14 mouse cellular contexts compared by ENCODE assay signal in the genomic region with DNA sequence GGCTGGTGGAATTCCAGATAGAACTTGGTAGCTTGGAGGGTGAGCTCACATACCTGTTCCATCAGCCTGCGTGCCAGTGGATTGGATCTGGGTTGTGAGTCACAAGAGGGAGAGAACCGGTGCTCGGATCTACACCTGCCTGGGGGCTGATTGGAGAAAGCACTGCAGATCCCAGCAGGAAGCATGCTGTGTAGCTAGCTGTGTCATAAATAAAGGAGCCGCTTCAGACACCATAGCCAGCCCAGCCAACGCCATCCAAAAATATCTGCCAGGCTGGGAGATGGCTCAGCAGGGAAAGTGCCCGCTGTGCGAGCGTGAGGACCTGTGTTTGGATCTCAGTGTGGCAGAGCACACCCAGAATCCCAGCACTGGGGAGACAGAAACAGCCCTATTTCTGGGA.
DNase-seq lines count a peak whose midpoint lies in the region; ATAC-seq and TF ChIP-seq lines count a peak whose summit lies in the region.
"Had no signal": no experiment of that assay in that cellular context is flagged by ENCODE, and none has a peak within 500 bp of the region (broad histone marks: within the 10 kb centered on the region; RNA-seq: fewer than 3 reads in every experiment).

No protein-coding gene starts in this region.

- peaks cover 4% of the 10 kb centered on the region for H3K4me1 ChIP-seq in hindbrain, postnatal 0 days (ENCODE audit: insufficient read depth, low read length)
- no peaks in the 10 kb centered on the region for H3K4me1 ChIP-seq in hindbrain, embryonic 11.5 days (replicated peaks; ENCODE audit: control insufficient read depth, insufficient read depth, low read length)

- H3K4me3 ChIP-seq in hindbrain, postnatal 0 days (ENCODE audit: low read length), result no peak overlapping the region
- H3K4me3 ChIP-seq in hindbrain, embryonic 11.5 days (ENCODE audit: low read depth, low read length), result no peak overlapping the region
- H3K4me3 ChIP-seq: kidney, embryonic 15.5 days; limb, embryonic 13.5 days had no signal

- no peak overlapping the region for H3K4me2 ChIP-seq in hindbrain, postnatal 0 days (ENCODE audit: low read depth, low read length)
- H3K4me2 ChIP-seq in hindbrain, embryonic 11.5 days (replicated peaks; ENCODE audit: low read depth, low read length), result no peak overlapping the region
- H3K4me2 ChIP-seq: kidney, embryonic 15.5 days; limb, embryonic 13.5 days had no signal

- no peaks in the 10 kb centered on the region for H3K36me3 ChIP-seq in hindbrain, postnatal 0 days (ENCODE audit: insufficient read depth, low read length)
- no peaks in the 10 kb centered on the region for H3K36me3 ChIP-seq in hindbrain, embryonic 11.5 days (ENCODE audit: control insufficient read depth, insufficient read depth, low read length)
- H3K36me3 ChIP-seq: kidney, embryonic 15.5 days; limb, embryonic 13.5 days had no signal

- TF ChIP-seq CTCF in hindbrain, postnatal 0 days (IDR thresholded peaks at IDR 0.05; ENCODE audit: low read depth), result no peak

- DNase-seq in hindbrain, postnatal 0 days (ENCODE audit: low spot score), result peak; percentile 5
- DNase-seq in hindbrain, embryonic 11.5 days (ENCODE audit: low spot score), result no peak
- peak; percentile 17 to 29 for DNase-seq in frontal cortex, postnatal 14 days (ENCODE audit: low spot score in 2 of 2)
- DNase-seq in left cerebral cortex, adult 18-20 months (ENCODE audit: low spot score in 2 of 2), result peak; percentile 59 to 69
- DNase-seq in right cerebral cortex, postnatal 25 days, result peak; percentile 70
- DNase-seq in embryo, embryonic 10 days (ENCODE audit: low spot score), result no peak
- DNase-seq: adrenal gland, postnatal 14 days; cerebellum, adult 18-20 months; heart, postnatal 36 days; midbrain, embryonic 14.5 days had no signal

- ATAC-seq in hindbrain, postnatal 0 days, result no peak
- ATAC-seq in hindbrain, embryonic 11.5 days (ENCODE audit: low FRiP score), result no peak
- ATAC-seq in cerebellum, adult (ENCODE audit: insufficient number of reproducible peaks, low FRiP score, low TSS enrichment), result no peak

- WGBS in hindbrain, postnatal 0 days, result 39% methylated on average over 8 of the region's 8 CpGs
- WGBS in hindbrain, embryonic 11.5 days, result 79% methylated on average over 8 of the region's 8 CpGs

- H3K9ac ChIP-seq in hindbrain, postnatal 0 days (replicated peaks; ENCODE audit: low read length), result no peak overlapping the region
- no peak overlapping the region for H3K9ac ChIP-seq in hindbrain, embryonic 11.5 days (ENCODE audit: low read depth, low read length)
- H3K9ac ChIP-seq: kidney, embryonic 15.5 days; limb, embryonic 13.5 days had no signal

- H3K27ac ChIP-seq in hindbrain, postnatal 0 days, result no peak overlapping the region
- no peak overlapping the region for H3K27ac ChIP-seq in hindbrain, embryonic 11.5 days (ENCODE audit: low read depth, low read length)
- H3K27ac ChIP-seq: kidney, embryonic 15.5 days; limb, embryonic 13.5 days had no signal

- no peaks in the 10 kb centered on the region for H3K27me3 ChIP-seq in hindbrain, postnatal 0 days (ENCODE audit: insufficient read depth, low read length)
- no peaks in the 10 kb centered on the region for H3K27me3 ChIP-seq in hindbrain, embryonic 11.5 days (ENCODE audit: control insufficient read depth, insufficient read depth, low read length)
- H3K27me3 ChIP-seq: CH12.LX; kidney, embryonic 15.5 days; limb, embryonic 13.5 days had no signal

- H3K9me3 ChIP-seq in hindbrain, postnatal 0 days (ENCODE audit: low read length), result no peaks in the 10 kb centered on the region
- no peaks in the 10 kb centered on the region for H3K9me3 ChIP-seq in hindbrain, embryonic 11.5 days (ENCODE audit: control insufficient read depth, low read length)
- H3K9me3 ChIP-seq: kidney, embryonic 15.5 days had no signal

Comparison
In these comparisons a context has a peak if more than half of its experiments do, and no peak if none do; other contexts are left out.
1. DNase-seq: peak in hindbrain, postnatal 0 days (single experiment), frontal cortex, postnatal 14 days (2 of 2), left cerebral cortex, adult 18-20 months (2 of 2) and right cerebral cortex, postnatal 25 days (single experiment); none in hindbrain, embryonic 11.5 days (single experiment) and embryo, embryonic 10 days (single experiment).